Mouse (Mus musculus) kidney, adult 2 months (tissue): ENCODE measurements around the gene Gpsm1.

ENCODE experiments used
- CTCF ChIP-seq: fragments of 200-500 bp; conservative IDR thresholded peaks from 2 replicates; pipeline ENCODE4 v1.5.1; 2011; ENCODE audit warnings: low read depth, mild to moderate bottlenecking, control low read depth, low read length, moderate library complexity, mixed read lengths; ENCODE audit not compliant: insufficient read depth, insufficient read length
- POLR2A ChIP-seq: fragments of 200-500 bp; IDR thresholded peaks from one replicate; pipeline ENCODE4 v1.6.1; 2011; ENCODE audit warnings: low read depth, low read length, control low read depth

- no peak for TF ChIP-seq CTCF
- TF ChIP-seq POLR2A = no peak
Measured at GRCm38 (mm10) chr2:26298208-26298855, 17.0 kb upstream of the Gpsm1 start.
